Mouse (Mus musculus) bone marrow, adult 2 months (tissue): ENCODE results near the gene Sox2.

Experiments used
- CTCF ChIP-seq: fragments of 200-500 bp; IDR thresholded peaks from 2 replicates; pipeline ENCODE4 v1.5.1; 2011; ENCODE audit warnings: low read length, control low read depth; ENCODE audit not compliant: control insufficient read depth, insufficient read depth
- POLR2A ChIP-seq: fragments of 200-500 bp; IDR thresholded peaks from 2 replicates; pipeline ENCODE4 v1.6.1; 2011; ENCODE audit warnings: low read depth, mild to moderate bottlenecking, control low read depth, low read length, borderline replicate concordance; ENCODE audit not compliant: control insufficient read depth

- TF ChIP-seq POLR2A (no peak), CTCF (no peak)
Observed at GRCm38 (mm10) chr3:34637481-34637880, 12.7 kb upstream of the Sox2 start.
